Mouse (Mus musculus) midbrain, embryonic 14.5 days (tissue): ENCODE measurements around the gene Cars2. TPM values are rescaled to one million over a fixed set of nuclear protein-coding genes. Genes with fewer than 3 reads are reported as not detected.

Source experiments
- ATAC-seq: fragments of 200-750 bp; cut with Nextera tagmentation; 2 replicates; pipeline ENCODE4 v1.8.0; 2017; ENCODE audit warnings: moderate number of reproducible peaks, moderate library complexity; ENCODE audit not compliant: low FRiP score, low TSS enrichment
- DNase-seq: peaks from one replicate; pipeline ENCODE4 v3.0.0-alpha.2; 2015
- H3K27ac ChIP-seq: fragments of 300-500 bp; sonication (generic); replicated peaks from 2 replicates; pipeline ENCODE4 v1.5.1; 2014; ENCODE audit warnings: mild to moderate bottlenecking, low read depth, low read length, moderate library complexity
- H3K27me3 ChIP-seq: fragments of 300-500 bp; sonication (generic); 2 replicates; pipeline ENCODE4 v1.6.1; 2014; ENCODE audit warnings: low read length, control low read depth, mixed read lengths; ENCODE audit not compliant: control insufficient read depth, insufficient read depth
- H3K36me3 ChIP-seq: fragments of 300-500 bp; sonication (generic); 2 replicates; pipeline ENCODE4 v1.6.1; 2014; ENCODE audit warnings: low read length, control low read depth; ENCODE audit not compliant: control insufficient read depth, insufficient read depth
- H3K4me1 ChIP-seq: fragments of 300-500 bp; sonication (generic); 2 replicates; pipeline ENCODE4 v1.6.1; 2014; ENCODE audit warnings: mild to moderate bottlenecking, antibody characterized with exemption, low read length, control low read depth; ENCODE audit not compliant: control insufficient read depth, insufficient read depth
- H3K4me2 ChIP-seq: fragments of 300-500 bp; sonication (generic); 2 replicates; pipeline ENCODE4 v1.6.1; 2014; ENCODE audit warnings: mild to moderate bottlenecking, low read length, moderate library complexity
- H3K4me3 ChIP-seq: fragments of 300-500 bp; sonication (generic); replicated peaks from 2 replicates; pipeline ENCODE4 v1.5.1; 2014; ENCODE audit warnings: low read depth, low read length
- H3K9ac ChIP-seq: fragments of 300-500 bp; sonication (generic); replicated peaks from 2 replicates; pipeline ENCODE4 v1.6.1; 2014; ENCODE audit warnings: mild to moderate bottlenecking, low read length, moderate library complexity
- H3K9me3 ChIP-seq: fragments of 300-500 bp; sonication (generic); 2 replicates; pipeline ENCODE4 v1.6.1; 2016; ENCODE audit warnings: low read length, control low read depth, mixed read lengths; ENCODE audit not compliant: control insufficient read depth
- WGBS: fragments of 180-500 bp; shearing (Covaris S2); extraction: QIAGEN DNeasy Blood & Tissue Kit; methylation state at CpG from one replicate; pipeline ENCODE4 v1.1.7; 2014; 5-methylcytosine and 5-hydroxymethylcytosine counted together
- polyA plus RNA-seq: library from polyadenylated mRNA; unstranded; fragments of >200 nt; fragmentation: Nextera tagmentation; extraction: Ambion mirVana; gene quantifications from 2 replicates; pipeline ENCODE4 v1.2.1, GENCODE M21; 2014

Cars2 gene
- polyA plus RNA-seq, 1 experiment from 2014 or later, result 25.5 TPM

DNA sequence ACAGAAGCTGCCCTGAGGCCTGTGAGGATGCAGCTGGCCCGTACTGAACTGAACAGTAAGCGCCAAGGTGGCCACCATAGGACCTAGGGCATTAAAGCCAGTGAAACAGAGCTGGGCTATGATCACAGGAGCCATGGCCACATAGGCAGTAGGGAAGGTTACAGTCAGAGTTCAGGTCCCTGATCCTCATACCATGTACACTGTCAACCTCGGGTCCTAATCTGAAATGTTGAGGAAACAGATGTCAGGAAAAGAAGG lies 85.9 kb downstream of the Cars2 start:
- 91% methylated on average over 3 of the region's 3 CpGs for WGBS

More for the DNA sequence above, 85.9 kb downstream of the Cars2 start:
- ATAC-seq (no peak), DNase-seq (no peak)
- Histone ChIP-seq H3K9me3 (no peaks in the 10 kb centered on the region), H3K27me3 (no peaks in the 10 kb centered on the region), H3K4me3 (no peak overlapping the region), H3K4me2 (no peak overlapping the region), H3K36me3 (no peaks in the 10 kb centered on the region), H3K27ac (no peak overlapping the region), H3K4me1 (no peaks in the 10 kb centered on the region), H3K9ac (no peak overlapping the region)

Other genes starting within 250 kb of the Cars2 start
- gene Col4a2, start 238.0 kb downstream of the Cars2 start, polyA plus RNA-seq, result 15.0 and 40.7 TPM in 2 replicates
- 38.1 and 123 TPM in 2 replicates for gene Col4a1, start 238.0 kb downstream of the Cars2 start, polyA plus RNA-seq
- gene Rab20, start 72.1 kb downstream of the Cars2 start, polyA plus RNA-seq, result 0.25 and 0.31 TPM in 2 replicates
- 130 and 150 TPM in 2 replicates for gene Naxd, start 53.3 kb downstream of the Cars2 start, polyA plus RNA-seq
- 44.2 and 44.7 TPM in 2 replicates for gene Ing1, start 4.8 kb upstream of the Cars2 start, polyA plus RNA-seq
- gene Ankrd10, start 85.0 kb upstream of the Cars2 start, polyA plus RNA-seq, result 94.4 and 99.8 TPM in 2 replicates
- not detected in 2 replicates for gene 1700016D06Rik, start 150.3 kb upstream of the Cars2 start, polyA plus RNA-seq
- gene Arhgef7, start 176.9 kb upstream of the Cars2 start, polyA plus RNA-seq, result 78.3 and 84.0 TPM in 2 replicates